Mouse (Mus musculus): Measurements from ENCODE around the gene Eef1akmt4. TPM values are rescaled to one million over a fixed set of nuclear protein-coding genes. Genes with fewer than 3 reads are reported as not detected.

Gene Eef1akmt4
- polyA plus RNA-seq, 1 experiment from 2014 or later, result 15.4 TPM

- no peaks in the 10 kb centered on the region for H3K36me3 ChIP-seq (ENCODE audit: control insufficient read depth, insufficient read depth)
- H3K27ac ChIP-seq (ENCODE audit: low read length), result peak overlapping the region; percentile 92
- no peaks in the 10 kb centered on the region for H3K27me3 ChIP-seq (replicated peaks; ENCODE audit: control insufficient read depth, insufficient read depth, low read length)
- WGBS, result under 1% methylated on average over 36 of the region's 37 CpGs
- peak overlapping the region; percentile 92 for H3K4me2 ChIP-seq (ENCODE audit: low read length)
- H3K4me1 ChIP-seq (replicated peaks; ENCODE audit: control insufficient read depth, insufficient read depth, low read length), result peaks cover 16% of the 10 kb centered on the region
- peak; percentile 52 for ATAC-seq
- H3K9me3 ChIP-seq (ENCODE audit: control insufficient read depth, low read length), result no peaks in the 10 kb centered on the region
- H3K4me3 ChIP-seq (replicated peaks; ENCODE audit: low read length), result peak overlapping the region; percentile 78
- peak overlapping the region; percentile 72 for H3K9ac ChIP-seq (replicated peaks; ENCODE audit: low read depth, low read length)
Measured at GRCm38 (mm10) chr16:20621991-20622685, 10.7 kb downstream of the Eef1akmt4 start.

GRCm38 (mm10) chr16:20623211-20623610 is 11.8 kb downstream of the Eef1akmt4 start:
- Histone ChIP-seq H3K27ac (ENCODE audit: low read length) (no peak overlapping the region; the same call in 1 of the 2 replicates), H3K9ac (replicated peaks; ENCODE audit: low read depth, low read length) (no peak overlapping the region), H3K27me3 (replicated peaks; ENCODE audit: control insufficient read depth, insufficient read depth, low read length) (no peaks in the 10 kb centered on the region), H3K4me3 (replicated peaks; ENCODE audit: low read length) (no peak overlapping the region), H3K9me3 (ENCODE audit: control insufficient read depth, low read length) (no peaks in the 10 kb centered on the region), H3K4me2 (ENCODE audit: low read length) (no peak overlapping the region), H3K4me1 (replicated peaks; ENCODE audit: control insufficient read depth, insufficient read depth, low read length) (peaks cover 16% of the 10 kb centered on the region), H3K36me3 (ENCODE audit: control insufficient read depth, insufficient read depth) (no peaks in the 10 kb centered on the region)
- no peak for ATAC-seq
- WGBS, result 7% methylated on average over 2 of the region's 2 CpGs

- Histone ChIP-seq H3K4me2 (ENCODE audit: low read length) (peak overlapping the region; percentile 90), H3K4me1 (replicated peaks; ENCODE audit: control insufficient read depth, insufficient read depth, low read length) (peaks cover 23% of the 10 kb centered on the region), H3K36me3 (ENCODE audit: control insufficient read depth, insufficient read depth) (no peaks in the 10 kb centered on the region), H3K9me3 (ENCODE audit: control insufficient read depth, low read length) (no peaks in the 10 kb centered on the region), H3K27me3 (replicated peaks; ENCODE audit: control insufficient read depth, insufficient read depth, low read length) (no peaks in the 10 kb centered on the region), H3K4me3 (replicated peaks; ENCODE audit: low read length) (no peak overlapping the region), H3K27ac (ENCODE audit: low read length) (peak overlapping the region; percentile 65), H3K9ac (replicated peaks; ENCODE audit: low read depth, low read length) (no peak overlapping the region)
- ATAC-seq, result peak; percentile 86
- 33% methylated on average over 11 of the region's 11 CpGs for WGBS
Measured at GRCm38 (mm10) chr16:20628871-20629391, 17.5 kb downstream of the Eef1akmt4 start.

- H3K4me1 ChIP-seq (replicated peaks; ENCODE audit: control insufficient read depth, insufficient read depth, low read length), result peaks cover 23% of the 10 kb centered on the region
- 6% methylated on average over 48 of the region's 54 CpGs for WGBS
- peak within 1 kb of the TSS; percentile 65 for H3K27ac ChIP-seq (ENCODE audit: low read length)
Measured at GRCm38 (mm10) chr16:20629731-20630634, 18.6 kb downstream of the Eef1akmt4 start, which contains the start of gene Ece2. Ece2 (plus strand) TSS chr16:20629828.

GRCm38 (mm10) chr16:20637410-20637809 is 26.0 kb downstream of the Eef1akmt4 start:
- ATAC-seq, result no peak
- Histone ChIP-seq H3K4me2 (ENCODE audit: low read length) (no peak overlapping the region), H3K4me3 (replicated peaks; ENCODE audit: low read length) (no peak overlapping the region), H3K36me3 (ENCODE audit: control insufficient read depth, insufficient read depth) (no peaks in the 10 kb centered on the region), H3K9ac (replicated peaks; ENCODE audit: low read depth, low read length) (no peak overlapping the region), H3K9me3 (ENCODE audit: control insufficient read depth, low read length) (no peaks in the 10 kb centered on the region), H3K27ac (ENCODE audit: low read length) (no peak overlapping the region), H3K4me1 (replicated peaks; ENCODE audit: control insufficient read depth, insufficient read depth, low read length) (peaks cover 17% of the 10 kb centered on the region), H3K27me3 (replicated peaks; ENCODE audit: control insufficient read depth, insufficient read depth, low read length) (no peaks in the 10 kb centered on the region)
- 87% methylated on average over 8 of the region's 8 CpGs for WGBS

More at GRCm38 (mm10) chr16:20629731-20630634, 18.6 kb downstream of the Eef1akmt4 start, which contains the start of gene Ece2:
- H3K9me3 ChIP-seq (ENCODE audit: control insufficient read depth, low read length), result no peaks in the 10 kb centered on the region
- H3K4me2 ChIP-seq (ENCODE audit: low read length), result peak within 1 kb of the TSS; percentile 90
- H3K9ac ChIP-seq (replicated peaks; ENCODE audit: low read depth, low read length), result peak within 1 kb of the TSS; percentile 72
- no peaks in the 10 kb centered on the region for H3K27me3 ChIP-seq (replicated peaks; ENCODE audit: control insufficient read depth, insufficient read depth, low read length)
- no peaks in the 10 kb centered on the region for H3K36me3 ChIP-seq (ENCODE audit: control insufficient read depth, insufficient read depth)
- H3K4me3 ChIP-seq (replicated peaks; ENCODE audit: low read length), result peak within 1 kb of the TSS; percentile 65
- peak; percentile 45 for ATAC-seq

GRCm38 (mm10) chr16:20638367-20638766 is 27.0 kb downstream of the Eef1akmt4 start:
- Histone ChIP-seq H3K9ac (replicated peaks; ENCODE audit: low read depth, low read length) (peak overlapping the region; percentile 26), H3K27ac (ENCODE audit: low read length) (peak overlapping the region; percentile 20), H3K27me3 (replicated peaks; ENCODE audit: control insufficient read depth, insufficient read depth, low read length) (no peaks in the 10 kb centered on the region), H3K9me3 (ENCODE audit: control insufficient read depth, low read length) (no peaks in the 10 kb centered on the region), H3K4me2 (ENCODE audit: low read length) (peak overlapping the region; percentile 31), H3K4me1 (replicated peaks; ENCODE audit: control insufficient read depth, insufficient read depth, low read length) (peaks cover 17% of the 10 kb centered on the region), H3K36me3 (ENCODE audit: control insufficient read depth, insufficient read depth) (no peaks in the 10 kb centered on the region), H3K4me3 (replicated peaks; ENCODE audit: low read length) (peak overlapping the region; percentile 3; the same call in 1 of the 2 replicates)
- peak; percentile 88 for ATAC-seq
- 37% methylated on average over 8 of the region's 8 CpGs for WGBS

GRCm38 (mm10) chr16:20642161-20642560 is 30.8 kb downstream of the Eef1akmt4 start:
- 6% methylated on average over 8 of the region's 8 CpGs for WGBS
- Histone ChIP-seq H3K9me3 (ENCODE audit: control insufficient read depth, low read length) (no peaks in the 10 kb centered on the region), H3K36me3 (ENCODE audit: control insufficient read depth, insufficient read depth) (no peaks in the 10 kb centered on the region), H3K4me2 (ENCODE audit: low read length) (no peak overlapping the region), H3K27ac (ENCODE audit: low read length) (no peak overlapping the region), H3K4me1 (replicated peaks; ENCODE audit: control insufficient read depth, insufficient read depth, low read length) (peaks cover 17% of the 10 kb centered on the region), H3K4me3 (replicated peaks; ENCODE audit: low read length) (no peak overlapping the region), H3K27me3 (replicated peaks; ENCODE audit: control insufficient read depth, insufficient read depth, low read length) (no peaks in the 10 kb centered on the region), H3K9ac (replicated peaks; ENCODE audit: low read depth, low read length) (no peak overlapping the region)
- ATAC-seq, result peak; percentile 62

- ATAC-seq, result no peak
- Histone ChIP-seq H3K36me3 (ENCODE audit: control insufficient read depth, insufficient read depth) (no peaks in the 10 kb centered on the region), H3K4me1 (replicated peaks; ENCODE audit: control insufficient read depth, insufficient read depth, low read length) (peaks cover 5% of the 10 kb centered on the region), H3K9ac (replicated peaks; ENCODE audit: low read depth, low read length) (no peak overlapping the region), H3K9me3 (ENCODE audit: control insufficient read depth, low read length) (no peaks in the 10 kb centered on the region), H3K4me3 (replicated peaks; ENCODE audit: low read length) (no peak overlapping the region), H3K4me2 (ENCODE audit: low read length) (no peak overlapping the region), H3K27ac (ENCODE audit: low read length) (no peak overlapping the region), H3K27me3 (replicated peaks; ENCODE audit: control insufficient read depth, insufficient read depth, low read length) (no peaks in the 10 kb centered on the region)
- WGBS, result 93% methylated on average over 7 of the region's 7 CpGs
Measured at GRCm38 (mm10) chr16:20643911-20644310, 32.5 kb downstream of the Eef1akmt4 start.

Data from forebrain, embryonic 16.5 days (tissue).